In the genomic region with DNA sequence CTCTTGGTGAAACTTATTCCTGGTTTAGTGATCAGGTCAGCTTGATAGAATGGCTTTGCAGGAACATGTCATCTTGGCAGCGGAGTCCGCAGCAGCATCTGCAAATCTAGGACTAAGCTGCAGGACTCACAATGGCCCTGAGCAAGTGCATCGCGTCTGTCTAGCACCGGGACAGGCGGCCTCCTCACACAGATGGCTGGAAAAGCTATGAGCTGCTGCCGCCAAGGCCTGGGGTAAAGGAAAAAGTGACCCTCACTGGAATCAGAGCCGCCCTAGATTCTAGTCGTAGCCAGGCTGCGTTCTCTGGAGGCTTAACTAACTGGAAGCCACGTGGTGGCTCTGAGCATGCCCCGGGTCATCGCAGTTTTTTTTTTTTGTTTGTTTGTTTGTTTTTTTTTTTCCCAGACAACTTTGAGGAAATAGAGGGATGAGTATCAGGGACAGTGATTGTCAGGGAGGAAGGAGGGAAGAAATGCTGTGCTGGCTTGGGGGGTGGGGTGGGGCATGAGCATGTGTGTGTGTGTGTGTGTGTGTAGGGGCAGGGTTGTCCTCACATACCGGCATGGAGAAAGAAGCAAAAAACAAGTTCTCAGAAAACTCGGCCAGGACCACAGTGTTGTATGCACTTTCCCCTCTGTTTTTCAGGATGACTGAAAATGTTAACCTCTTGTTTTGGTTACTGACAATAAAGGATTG, we compare ENCODE assay signal across 8 mouse cellular contexts. TPM values are rescaled to one million over a fixed set of nuclear protein-coding genes. Genes with fewer than 3 reads are reported as not detected.
DNase-seq lines count a peak whose midpoint lies in the region; ATAC-seq lines count a peak whose summit lies in the region.

No protein-coding gene starts in this region.

- H3K4me3 ChIP-seq in heart, embryonic 12.5 days = peak overlapping the region; percentile 14; the same call in 1 of the 2 replicates
- H3K4me3 ChIP-seq in midbrain, embryonic 11.5 days (ENCODE audit: low read depth, low read length) = no peak overlapping the region

- H3K27ac ChIP-seq in heart, embryonic 12.5 days (ENCODE audit: poor library complexity, severe bottlenecking) = no peak overlapping the region
- no peak overlapping the region for H3K27ac ChIP-seq in midbrain, embryonic 11.5 days (ENCODE audit: low read depth, low read length)

- no peak overlapping the region for H3K9ac ChIP-seq in heart, embryonic 12.5 days
- peak overlapping the region; percentile 9; the same call in 1 of the 2 replicates for H3K9ac ChIP-seq in midbrain, embryonic 11.5 days (ENCODE audit: low read length)

- peak overlapping the region; percentile 54 for H3K4me2 ChIP-seq in heart, embryonic 12.5 days
- peak overlapping the region; percentile 1; the same call in 1 of the 2 replicates for H3K4me2 ChIP-seq in midbrain, embryonic 11.5 days

- DNase-seq in kidney, postnatal 14 days = peak; percentile 12
- DNase-seq in kidney, adult 9 months = no peak
- DNase-seq in embryo, embryonic 11 days = peak; percentile 53
- DNase-seq in midbrain, embryonic 11.5 days (ENCODE audit: low spot score, missing footprints) = peak; percentile 90
- DNase-seq in frontal cortex, postnatal 25 days (ENCODE audit: low spot score in 2 of 2) = no peak
- no peak for DNase-seq in urinary bladder, postnatal 4 days (ENCODE audit: low spot score in 2 of 2)

- WGBS in heart, embryonic 12.5 days = 21% methylated on average over 15 of the region's 15 CpGs
- 18% methylated on average over 15 of the region's 15 CpGs for WGBS in midbrain, embryonic 11.5 days

- no peaks in the 10 kb centered on the region for H3K4me1 ChIP-seq in heart, embryonic 12.5 days (replicated peaks)
- H3K4me1 ChIP-seq in midbrain, embryonic 11.5 days (ENCODE audit: control insufficient read depth, insufficient read depth, low read length) = no peaks in the 10 kb centered on the region; the same call in 1 of the 2 replicates

- no peaks in the 10 kb centered on the region for H3K36me3 ChIP-seq in heart, embryonic 12.5 days
- no peaks in the 10 kb centered on the region for H3K36me3 ChIP-seq in midbrain, embryonic 11.5 days (ENCODE audit: control insufficient read depth, insufficient read depth, low read length)

- peak; percentile 33; the same call in 1 of the 2 replicates for ATAC-seq in heart, embryonic 12.5 days (ENCODE audit: insufficient number of reproducible peaks, low FRiP score)
- peak; percentile 80 for ATAC-seq in midbrain, embryonic 11.5 days (ENCODE audit: low FRiP score)
- ATAC-seq in activated CD4-positive, CD25-positive, alpha-beta regulatory T cell, adult 4 months = no peak

- no peaks in the 10 kb centered on the region for H3K27me3 ChIP-seq in heart, embryonic 12.5 days (replicated peaks)
- no peaks in the 10 kb centered on the region for H3K27me3 ChIP-seq in midbrain, embryonic 11.5 days (ENCODE audit: control insufficient read depth, insufficient read depth, low read length)

- H3K9me3 ChIP-seq in heart, embryonic 12.5 days (replicated peaks) = no peaks in the 10 kb centered on the region
- H3K9me3 ChIP-seq in midbrain, embryonic 11.5 days (ENCODE audit: control insufficient read depth, low read length) = no peaks in the 10 kb centered on the region

RNA-seq across cellular contexts. Expression of gene Mocs2, which starts 37.7 kb away (rescaled TPM):
- 51.7 and 56.8 TPM in 2 replicates for polyA plus RNA-seq in heart, embryonic 12.5 days (2016; fragmentation: Nextera tagmentation; extraction: Ambion mirVana)
- polyA plus RNA-seq in midbrain, embryonic 11.5 days (2014; fragmentation: Nextera tagmentation; extraction: Ambion mirVana) = 85.1 and 85.3 TPM in 2 replicates
- 10 to 100 TPM; 46.8 to 50.3 TPM for polyA plus RNA-seq in activated CD4-positive, CD25-positive, alpha-beta regulatory T cell, adult 4 months (2017; shearing (Covaris generic))

Comparison
In these comparisons a context has a peak if more than half of its experiments do, and no peak if none do; other contexts are left out.
1. DNase-seq: peak in kidney, postnatal 14 days (single experiment), embryo, embryonic 11 days (single experiment) and midbrain, embryonic 11.5 days (single experiment); none in kidney, adult 9 months (single experiment), frontal cortex, postnatal 25 days (0 of 2) and urinary bladder, postnatal 4 days (0 of 2).